Mouse (Mus musculus) heart, embryonic 12.5 days (tissue): ENCODE data around the gene Marc2. TPM values are rescaled to one million over a fixed set of nuclear protein-coding genes. Genes with fewer than 3 reads are reported as not detected.

Experiments
- ATAC-seq: fragments of 200-750 bp; cut with Nextera tagmentation; 2 replicates; pipeline ENCODE4 v1.8.0; 2017; ENCODE audit warnings: moderate TSS enrichment, moderate library complexity; ENCODE audit not compliant: insufficient number of reproducible peaks, low FRiP score
- H3K27ac ChIP-seq: fragments of 300-500 bp; sonication (generic); 2 replicates; pipeline ENCODE4 v1.5.1; 2016; ENCODE audit warnings: mild to moderate bottlenecking, moderate library complexity; ENCODE audit not compliant: poor library complexity, severe bottlenecking
- H3K27me3 ChIP-seq: fragments of 300-500 bp; sonication (generic); replicated peaks from 2 replicates; pipeline ENCODE4 v1.6.1; 2016; ENCODE audit warnings: mild to moderate bottlenecking, moderate library complexity
- H3K36me3 ChIP-seq: fragments of 300-500 bp; sonication (generic); 2 replicates; pipeline ENCODE4 v1.6.1; 2016; ENCODE audit warnings: mild to moderate bottlenecking, moderate library complexity
- H3K4me1 ChIP-seq: fragments of 300-500 bp; sonication (generic); replicated peaks from 2 replicates; pipeline ENCODE4 v1.6.1; 2016; ENCODE audit warnings: mild to moderate bottlenecking
- H3K4me2 ChIP-seq: fragments of 300-500 bp; sonication (generic); 2 replicates; pipeline ENCODE4 v1.6.1; 2016; ENCODE audit warnings: mild to moderate bottlenecking, moderate library complexity
- H3K4me3 ChIP-seq: fragments of 300-500 bp; sonication (generic); 2 replicates; pipeline ENCODE4 v1.5.1; 2016; ENCODE audit warnings: mild to moderate bottlenecking
- H3K9ac ChIP-seq: fragments of 300-500 bp; sonication (generic); 2 replicates; pipeline ENCODE4 v1.6.1; 2016; ENCODE audit warnings: mild to moderate bottlenecking, moderate library complexity
- H3K9me3 ChIP-seq: fragments of 300-500 bp; sonication (generic); replicated peaks from 2 replicates; pipeline ENCODE4 v1.6.1; 2016; ENCODE audit warnings: mild to moderate bottlenecking, moderate library complexity
- WGBS: fragments of 180-500 bp; shearing (Covaris S2); methylation state at CpG from one replicate; pipeline ENCODE4 v1.1.7; 2016; 5-methylcytosine and 5-hydroxymethylcytosine counted together
- polyA plus RNA-seq: library from polyadenylated mRNA; unstranded; fragments of >200 nt; fragmentation: Nextera tagmentation; extraction: Ambion mirVana; gene quantifications from 2 replicates; pipeline ENCODE4 v1.2.1, GENCODE M21; 2016

Gene Marc2
- polyA plus RNA-seq, 1 experiment from 2014 or later = 95.8 TPM

- no peaks in the 10 kb centered on the region for H3K27me3 ChIP-seq
- no peak overlapping the region for H3K4me2 ChIP-seq
- no peak overlapping the region for H3K27ac ChIP-seq
- no peak overlapping the region for H3K9ac ChIP-seq
- no peak overlapping the region for H3K4me3 ChIP-seq
- H3K36me3 ChIP-seq = peaks cover 71% of the 10 kb centered on the region
- H3K9me3 ChIP-seq = no peaks in the 10 kb centered on the region
- 75% methylated on average over 7 of the region's 7 CpGs for WGBS
- no peaks in the 10 kb centered on the region for H3K4me1 ChIP-seq
- ATAC-seq = no peak
Observed at GRCm38 (mm10) chr1:184833499-184833898, 12.8 kb downstream of the Marc2 start.

GRCm38 (mm10) chr1:184832211-184832610 is 14.0 kb downstream of the Marc2 start:
- peaks cover 69% of the 10 kb centered on the region for H3K36me3 ChIP-seq
- ATAC-seq = no peak
- H3K27ac ChIP-seq = no peak overlapping the region
- H3K9me3 ChIP-seq = no peaks in the 10 kb centered on the region
- H3K4me2 ChIP-seq = no peak overlapping the region
- H3K27me3 ChIP-seq = no peaks in the 10 kb centered on the region
- WGBS = 81% methylated on average over 10 of the region's 10 CpGs
- peaks cover 3% of the 10 kb centered on the region for H3K4me1 ChIP-seq
- no peak overlapping the region for H3K4me3 ChIP-seq
- no peak overlapping the region for H3K9ac ChIP-seq

- no peak overlapping the region for H3K9ac ChIP-seq
- no peaks in the 10 kb centered on the region for H3K27me3 ChIP-seq
- WGBS = 85% methylated on average over 8 of the region's 8 CpGs
- H3K4me3 ChIP-seq = no peak overlapping the region
- H3K9me3 ChIP-seq = no peaks in the 10 kb centered on the region
- H3K36me3 ChIP-seq = peaks cover 48% of the 10 kb centered on the region
- no peak overlapping the region for H3K4me2 ChIP-seq
- H3K4me1 ChIP-seq = peaks cover 7% of the 10 kb centered on the region
- no peak overlapping the region for H3K27ac ChIP-seq
- no peak for ATAC-seq
Observed at GRCm38 (mm10) chr1:184829897-184830296, 16.4 kb downstream of the Marc2 start.

GRCm38 (mm10) chr1:184827175-184827701 is 19.0 kb downstream of the Marc2 start:
- H3K4me3 ChIP-seq = peak overlapping the region; percentile 34
- H3K9me3 ChIP-seq = no peaks in the 10 kb centered on the region
- H3K36me3 ChIP-seq = peaks cover 30% of the 10 kb centered on the region
- peak overlapping the region; percentile 67 for H3K4me2 ChIP-seq
- 29% methylated on average over 23 of the region's 23 CpGs for WGBS
- H3K27ac ChIP-seq = no peak overlapping the region
- H3K4me1 ChIP-seq = peaks cover 10% of the 10 kb centered on the region
- H3K9ac ChIP-seq = peak overlapping the region; percentile 45; the same call in 1 of the 2 replicates
- H3K27me3 ChIP-seq = no peaks in the 10 kb centered on the region
- ATAC-seq = no peak

- H3K27ac ChIP-seq = no peak overlapping the region
- no peaks in the 10 kb centered on the region for H3K27me3 ChIP-seq
- H3K9ac ChIP-seq = no peak overlapping the region
- no peak for ATAC-seq
- H3K36me3 ChIP-seq = peaks cover 17% of the 10 kb centered on the region
- no peak overlapping the region for H3K4me3 ChIP-seq
- H3K4me1 ChIP-seq = peaks cover 10% of the 10 kb centered on the region
- peak overlapping the region; percentile 37 for H3K4me2 ChIP-seq
- no peaks in the 10 kb centered on the region for H3K9me3 ChIP-seq
- 25% methylated on average over 11 of the region's 11 CpGs for WGBS
Observed at GRCm38 (mm10) chr1:184825093-184825492, 21.2 kb downstream of the Marc2 start.

- H3K4me2 ChIP-seq = peak overlapping the region; percentile 37
- H3K36me3 ChIP-seq = peaks cover 14% of the 10 kb centered on the region
- peak; percentile 83 for ATAC-seq
- no peak overlapping the region for H3K27ac ChIP-seq
- no peaks in the 10 kb centered on the region for H3K9me3 ChIP-seq
- no peak overlapping the region for H3K4me3 ChIP-seq
- peaks cover 10% of the 10 kb centered on the region for H3K4me1 ChIP-seq
- 5% methylated on average over 12 of the region's 12 CpGs for WGBS
- no peaks in the 10 kb centered on the region for H3K27me3 ChIP-seq
- no peak overlapping the region for H3K9ac ChIP-seq
Observed at GRCm38 (mm10) chr1:184824439-184824851, 21.8 kb downstream of the Marc2 start.

DNA sequence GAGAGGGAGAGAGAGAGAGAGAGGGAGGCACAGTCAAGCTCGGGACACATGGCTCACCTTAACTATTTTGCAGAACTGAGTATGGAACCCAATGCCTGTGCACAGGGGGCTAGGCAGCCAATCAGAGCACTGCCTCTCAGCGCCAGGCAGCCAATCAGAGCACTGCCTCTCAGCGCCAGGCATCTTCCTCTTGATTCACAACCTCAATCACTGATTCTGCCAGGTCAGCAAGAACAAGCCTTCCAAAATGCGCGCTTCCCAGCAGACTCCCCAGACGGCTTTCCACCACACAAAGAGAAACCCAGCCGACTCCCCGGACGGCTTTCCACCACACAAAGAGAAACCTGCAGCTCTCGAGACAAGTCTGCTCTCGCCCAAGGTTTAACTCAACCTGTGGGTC is 23.6 kb downstream of the Marc2 start:
- Histone ChIP-seq H3K4me1 (peaks cover 10% of the 10 kb centered on the region), H3K9ac (no peak overlapping the region), H3K27me3 (no peaks in the 10 kb centered on the region), H3K4me2 (peak overlapping the region; percentile 54), H3K9me3 (no peaks in the 10 kb centered on the region), H3K27ac (no peak overlapping the region), H3K4me3 (no peak overlapping the region), H3K36me3 (peaks cover 27% of the 10 kb centered on the region)
- ATAC-seq = no peak
- WGBS = 22% methylated on average over 11 of the region's 11 CpGs

DNA sequence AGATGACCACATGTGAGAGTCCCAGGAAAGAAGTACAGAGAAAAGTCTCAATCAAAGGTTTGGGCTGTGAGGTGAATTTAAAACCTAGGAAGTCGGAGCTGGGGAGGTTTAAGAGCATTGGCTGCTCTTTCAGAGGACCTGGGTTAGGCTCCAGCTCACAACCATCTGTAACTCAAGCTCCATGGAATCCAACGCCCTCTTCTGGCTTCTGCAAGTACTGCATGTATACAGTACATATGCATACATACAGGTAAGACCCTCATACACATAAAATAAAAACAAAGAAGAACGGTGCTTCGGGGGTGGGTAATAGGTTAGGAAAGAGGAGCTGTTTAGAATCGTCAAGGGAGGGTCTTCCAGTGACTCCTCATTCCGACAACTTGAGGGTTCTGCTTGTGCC is 28.5 kb downstream of the Marc2 start:
- H3K27me3 ChIP-seq = no peaks in the 10 kb centered on the region
- peaks cover 46% of the 10 kb centered on the region for H3K36me3 ChIP-seq
- H3K27ac ChIP-seq = no peak overlapping the region
- 0 out of 2 replicates have a peak, but pooled peaks cover 4% of the 10 kb centered on the region for H3K4me1 ChIP-seq
- H3K4me3 ChIP-seq = no peak overlapping the region
- no peaks in the 10 kb centered on the region for H3K9me3 ChIP-seq
- H3K9ac ChIP-seq = no peak overlapping the region
- no peak for ATAC-seq
- 84% methylated on average over 6 of the region's 6 CpGs for WGBS
- H3K4me2 ChIP-seq = no peak overlapping the region

GRCm38 (mm10) chr1:184811716-184812250 is 34.5 kb downstream of the Marc2 start:
- Histone ChIP-seq H3K27ac (no peak overlapping the region), H3K4me3 (no peak overlapping the region), H3K4me1 (peaks cover 11% of the 10 kb centered on the region), H3K4me2 (no peak overlapping the region), H3K36me3 (peaks cover 13% of the 10 kb centered on the region), H3K9ac (no peak overlapping the region), H3K9me3 (no peaks in the 10 kb centered on the region), H3K27me3 (peaks cover 42% of the 10 kb centered on the region)
- 68% methylated on average over 8 of the region's 8 CpGs for WGBS
- no peak for ATAC-seq

DNA sequence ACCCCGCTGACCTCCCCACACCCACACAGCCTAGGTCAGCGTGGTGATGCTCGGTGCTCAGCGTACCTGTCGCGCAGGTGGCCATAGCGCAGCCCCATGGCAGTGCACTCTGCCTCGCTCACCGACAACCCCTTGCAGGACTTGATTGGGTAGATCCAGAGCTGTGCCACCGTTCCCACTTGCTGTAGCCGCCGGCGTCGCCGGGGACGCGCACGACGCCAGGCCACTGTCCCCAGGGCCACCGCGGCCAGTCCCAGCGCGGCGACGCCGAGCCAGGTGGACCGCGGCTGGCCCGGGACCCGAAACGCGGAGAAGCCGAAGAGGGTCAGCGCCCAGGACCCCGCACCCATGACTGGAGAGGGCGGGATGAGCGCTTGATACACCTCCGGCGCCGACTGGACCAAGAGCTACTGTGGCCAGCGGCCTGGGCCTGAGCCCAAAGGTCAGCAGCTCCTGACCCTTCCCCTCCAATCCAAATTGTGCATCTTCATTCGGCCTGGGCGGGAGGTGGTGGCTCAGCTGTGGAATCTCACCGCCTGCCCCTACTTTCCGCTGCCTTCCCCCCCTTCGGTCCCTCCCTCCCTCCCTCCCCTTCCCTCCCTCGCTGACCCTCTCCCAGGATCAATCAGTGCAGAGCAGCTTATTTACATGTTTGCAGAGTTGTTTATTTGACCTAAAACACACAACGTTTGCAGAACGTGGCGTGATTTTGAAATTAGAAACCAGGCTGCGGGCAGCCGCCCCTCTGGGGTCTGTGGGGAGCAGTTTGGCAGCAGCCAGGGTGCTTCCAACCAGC is 35.3 kb downstream of the Marc2 start, which contains the start of gene Marc1:
Marc1 (minus strand) TSS at position 534 of the 796 bp plus-strand sequence.
- ATAC-seq = peak; percentile 51; the same call in 1 of the 2 replicates
- peak within 1 kb of the TSS; percentile 85 for H3K4me2 ChIP-seq
- peaks cover 11% of the 10 kb centered on the region for H3K4me1 ChIP-seq
- peak within 1 kb of the TSS; percentile 47 for H3K4me3 ChIP-seq
- peaks cover 42% of the 10 kb centered on the region for H3K27me3 ChIP-seq
- H3K9me3 ChIP-seq = no peaks in the 10 kb centered on the region
- H3K9ac ChIP-seq = peak within 1 kb of the TSS; percentile 60; the same call in 1 of the 2 replicates
- H3K36me3 ChIP-seq = peaks cover 9% of the 10 kb centered on the region
- H3K27ac ChIP-seq = no peak within 1 kb of the TSS
- WGBS = 9% methylated on average over 52 of the region's 52 CpGs

GRCm38 (mm10) chr1:184809578-184810001 is 36.7 kb downstream of the Marc2 start:
- Histone ChIP-seq H3K27me3 (peaks cover 42% of the 10 kb centered on the region), H3K9me3 (no peaks in the 10 kb centered on the region), H3K4me3 (no peak overlapping the region), H3K4me2 (no peak overlapping the region), H3K9ac (no peak overlapping the region), H3K36me3 (peaks cover 3% of the 10 kb centered on the region; the same call in 1 of the 2 replicates), H3K27ac (no peak overlapping the region), H3K4me1 (peaks cover 11% of the 10 kb centered on the region)
- WGBS = 71% methylated on average over 6 of the region's 6 CpGs
- no peak for ATAC-seq
